Mouse (Mus musculus): ENCODE measurements around the gene Gnai1.

The Gnai1 gene

GRCm38 (mm10) chr5:18282095-18282494 is 78.1 kb downstream of the Gnai1 start:
- DNase-seq, result no peak

GRCm38 (mm10) chr5:18274352-18274940 is 85.7 kb downstream of the Gnai1 start:
- no peak for DNase-seq

GRCm38 (mm10) chr5:18273291-18274284 is 86.6 kb downstream of the Gnai1 start:
- DNase-seq, result no peak

- DNase-seq, result no peak
Measured at GRCm38 (mm10) chr5:18250379-18251017, 109.7 kb downstream of the Gnai1 start.

- DNase-seq, result no peak
Measured at GRCm38 (mm10) chr5:18249132-18249531, 111.0 kb downstream of the Gnai1 start.

GRCm38 (mm10) chr5:18229396-18229795 is 130.8 kb downstream of the Gnai1 start:
- no peak for DNase-seq

- no peak for DNase-seq
Measured at GRCm38 (mm10) chr5:18228866-18229265, 131.3 kb downstream of the Gnai1 start.

- peak; percentile 48 for DNase-seq
Measured at GRCm38 (mm10) chr5:18220873-18221272, 139.3 kb downstream of the Gnai1 start.

GRCm38 (mm10) chr5:18218292-18218691 is 141.9 kb downstream of the Gnai1 start:
- DNase-seq, result no peak

GRCm38 (mm10) chr5:18217856-18218255 is 142.3 kb downstream of the Gnai1 start:
- no peak for DNase-seq

Measured in cerebellum, adult 11 months (tissue).